Mouse (Mus musculus): Measurements from ENCODE around the gene Klhdc8b. TPM values are rescaled to one million over a fixed set of nuclear protein-coding genes. Genes with fewer than 3 reads are reported as not detected.

The Klhdc8b gene
- polyA plus RNA-seq, 1 experiment from 2014 or later: 43.1 TPM

DNA sequence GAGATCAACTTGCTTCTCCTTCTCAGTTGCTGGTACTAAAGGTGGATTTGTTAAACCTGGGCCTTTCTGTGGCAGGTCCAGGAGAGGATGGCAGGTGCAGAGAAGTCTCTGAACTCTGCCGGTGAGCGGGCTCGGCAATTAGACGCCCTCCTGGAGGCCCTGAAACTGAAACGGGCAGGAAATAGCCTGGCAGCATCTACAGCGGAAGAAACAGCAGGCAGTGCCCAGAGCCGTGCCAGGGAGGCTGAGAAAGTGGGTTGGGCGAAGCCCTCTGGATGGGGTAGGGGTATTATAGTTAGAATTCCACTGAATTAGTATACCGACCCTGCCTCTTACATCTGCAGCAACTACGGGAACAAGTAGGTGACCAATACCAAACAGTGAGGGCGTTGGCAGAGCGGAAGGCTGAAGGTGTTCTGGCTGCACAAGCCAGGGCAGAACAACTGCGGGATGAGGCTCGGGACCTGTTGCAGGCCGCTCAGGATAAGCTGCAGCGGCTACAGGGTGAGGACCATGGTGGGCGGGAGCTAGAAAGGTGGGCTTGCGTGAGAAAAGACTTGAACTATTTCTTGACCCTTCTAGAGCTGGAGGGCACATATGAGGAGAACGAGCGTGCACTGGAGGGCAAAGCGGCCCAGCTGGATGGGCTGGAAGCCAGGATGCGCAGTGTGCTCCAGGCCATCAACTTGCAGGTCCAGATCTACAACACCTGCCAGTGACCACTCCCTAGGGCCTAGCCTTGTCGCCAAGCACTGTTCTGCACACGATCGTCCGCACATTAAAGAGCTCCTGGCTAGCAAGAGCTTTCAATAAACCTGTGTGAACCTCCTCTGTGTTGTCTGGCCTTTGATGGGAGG, 28.5 kb upstream of the Klhdc8b start:
- DNase-seq (ENCODE audit: low spot score): no peak
- peak overlapping the region; percentile 99 for H3K4me3 ChIP-seq
- 69% methylated on average over 26 of the region's 26 CpGs for WGBS

DNA sequence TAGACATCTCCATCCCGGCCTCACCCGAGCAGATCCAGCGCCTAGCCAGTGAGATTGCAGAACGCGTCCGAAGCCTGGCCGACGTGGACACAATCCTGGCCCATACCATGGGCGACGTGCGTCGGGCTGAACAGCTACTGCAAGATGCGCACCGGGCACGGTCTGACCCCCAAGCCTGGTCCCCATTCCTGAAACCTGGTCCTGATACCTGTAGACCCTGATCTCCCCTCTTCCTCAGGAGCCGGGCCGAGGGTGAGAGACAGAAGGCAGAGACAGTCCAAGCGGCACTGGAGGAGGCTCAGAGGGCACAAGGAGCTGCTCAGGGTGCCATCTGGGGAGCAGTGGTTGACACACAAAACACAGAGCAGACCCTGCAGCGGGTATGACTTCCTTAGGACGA, 27.8 kb upstream of the Klhdc8b start:
- H3K36me3 ChIP-seq: peaks cover 80% of the 10 kb centered on the region
- peaks cover 35% of the 10 kb centered on the region for H3K4me1 ChIP-seq
- 97% methylated on average over 20 of the region's 20 CpGs for WGBS
- no peaks in the 10 kb centered on the region for H3K9me3 ChIP-seq (replicated peaks)
- H3K27me3 ChIP-seq (ENCODE audit: low read depth, poor library complexity, severe bottlenecking): no peaks in the 10 kb centered on the region
- peak overlapping the region; percentile 93; the same call in 1 of the 2 replicates for H3K27ac ChIP-seq (replicated peaks)
- no peak for DNase-seq (ENCODE audit: low spot score)
- H3K4me3 ChIP-seq: no peak overlapping the region

More for the DNA sequence above, 28.5 kb upstream of the Klhdc8b start:
- Histone ChIP-seq H3K27ac (replicated peaks) (peak overlapping the region; percentile 93), H3K36me3 (peaks cover 80% of the 10 kb centered on the region), H3K4me1 (peaks cover 35% of the 10 kb centered on the region), H3K27me3 (ENCODE audit: low read depth, poor library complexity, severe bottlenecking) (no peaks in the 10 kb centered on the region), H3K9me3 (replicated peaks) (no peaks in the 10 kb centered on the region)

DNA sequence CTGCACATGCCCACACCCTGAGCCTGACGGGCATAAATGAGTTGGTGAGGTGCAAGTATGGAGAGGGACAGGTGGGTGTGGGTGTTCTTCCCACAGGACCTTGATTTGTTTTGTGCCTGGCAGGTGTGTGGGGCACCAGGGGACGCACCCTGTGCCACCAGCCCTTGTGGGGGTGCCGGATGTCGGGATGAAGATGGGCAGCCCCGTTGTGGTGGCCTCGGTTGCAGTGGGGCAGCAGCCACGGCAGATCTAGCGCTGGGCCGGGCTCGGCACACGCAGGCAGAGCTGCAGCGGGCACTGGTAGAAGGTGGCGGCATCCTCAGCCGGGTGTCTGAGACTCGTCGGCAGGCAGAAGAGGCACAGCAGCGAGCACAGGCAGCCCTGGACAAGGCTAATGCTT, 27.0 kb upstream of the Klhdc8b start:
- no peaks in the 10 kb centered on the region for H3K27me3 ChIP-seq (ENCODE audit: low read depth, poor library complexity, severe bottlenecking)
- 95% methylated on average over 17 of the region's 17 CpGs for WGBS
- no peak overlapping the region for H3K27ac ChIP-seq (replicated peaks)
- H3K36me3 ChIP-seq: peaks cover 80% of the 10 kb centered on the region
- H3K9me3 ChIP-seq (replicated peaks): no peaks in the 10 kb centered on the region
- no peak overlapping the region for H3K4me3 ChIP-seq
- no peak for DNase-seq (ENCODE audit: low spot score)
- peaks cover 35% of the 10 kb centered on the region for H3K4me1 ChIP-seq

DNA sequence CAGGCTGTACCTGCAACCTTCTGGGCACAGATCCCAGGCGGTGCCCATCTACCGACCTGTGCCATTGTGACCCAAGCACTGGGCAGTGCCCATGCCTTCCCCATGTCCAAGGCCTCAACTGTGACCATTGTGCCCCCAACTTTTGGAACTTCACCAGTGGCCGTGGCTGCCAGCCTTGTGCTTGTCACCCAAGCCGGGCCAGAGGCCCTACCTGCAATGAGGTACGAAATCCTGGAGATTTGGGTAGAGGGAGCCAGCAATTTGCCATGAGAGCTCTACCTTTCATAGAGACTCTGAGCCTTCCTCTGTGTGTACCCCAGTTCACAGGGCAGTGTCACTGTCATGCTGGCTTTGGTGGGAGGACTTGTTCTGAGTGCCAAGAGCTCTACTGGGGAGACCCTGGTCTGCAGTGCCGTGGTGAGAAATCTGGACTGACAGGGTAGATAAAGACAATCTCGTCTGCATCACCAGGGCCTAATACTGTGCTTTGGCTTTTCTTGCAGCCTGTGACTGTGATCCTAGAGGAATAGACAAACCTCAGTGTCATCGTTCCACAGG, 25.7 kb upstream of the Klhdc8b start:
- no peaks in the 10 kb centered on the region for H3K9me3 ChIP-seq (replicated peaks)
- WGBS: 93% methylated on average over 8 of the region's 8 CpGs
- no peak overlapping the region for H3K4me3 ChIP-seq
- no peaks in the 10 kb centered on the region for H3K27me3 ChIP-seq (ENCODE audit: low read depth, poor library complexity, severe bottlenecking)
- DNase-seq (ENCODE audit: low spot score): no peak
- peaks cover 80% of the 10 kb centered on the region for H3K36me3 ChIP-seq
- H3K4me1 ChIP-seq: peaks cover 27% of the 10 kb centered on the region
- no peak overlapping the region for H3K27ac ChIP-seq (replicated peaks)

DNA sequence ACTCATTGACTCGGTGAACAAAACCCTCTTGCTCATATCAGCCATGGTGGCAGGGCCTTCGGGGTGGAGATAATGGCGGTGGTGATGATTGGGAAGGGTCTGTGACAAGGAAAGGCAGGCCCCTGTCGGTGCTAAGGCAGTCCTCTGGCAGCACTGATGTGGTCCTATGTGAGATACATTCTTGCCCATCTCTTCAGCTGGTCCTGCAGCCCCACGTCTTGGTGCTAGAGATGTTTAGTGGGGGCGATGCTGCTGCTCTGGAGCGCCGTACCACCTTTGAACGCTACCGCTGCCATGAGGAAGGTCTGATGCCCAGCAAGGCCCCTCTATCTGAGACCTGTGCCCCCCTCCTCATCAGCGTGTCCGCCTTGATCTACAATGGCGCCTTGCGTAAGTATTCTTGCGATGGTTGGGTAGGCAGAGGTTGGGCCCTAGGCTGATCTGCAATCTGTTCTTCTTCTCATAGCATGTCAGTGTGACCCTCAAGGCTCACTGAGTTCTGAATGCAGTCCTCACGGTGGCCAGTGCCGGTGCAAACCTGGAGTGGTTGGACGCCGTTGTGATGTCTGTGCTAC, 24.0 kb upstream of the Klhdc8b start:
- 93% methylated on average over 19 of the region's 19 CpGs for WGBS
- peaks cover 82% of the 10 kb centered on the region for H3K36me3 ChIP-seq
- no peak for DNase-seq (ENCODE audit: low spot score)

DNA sequence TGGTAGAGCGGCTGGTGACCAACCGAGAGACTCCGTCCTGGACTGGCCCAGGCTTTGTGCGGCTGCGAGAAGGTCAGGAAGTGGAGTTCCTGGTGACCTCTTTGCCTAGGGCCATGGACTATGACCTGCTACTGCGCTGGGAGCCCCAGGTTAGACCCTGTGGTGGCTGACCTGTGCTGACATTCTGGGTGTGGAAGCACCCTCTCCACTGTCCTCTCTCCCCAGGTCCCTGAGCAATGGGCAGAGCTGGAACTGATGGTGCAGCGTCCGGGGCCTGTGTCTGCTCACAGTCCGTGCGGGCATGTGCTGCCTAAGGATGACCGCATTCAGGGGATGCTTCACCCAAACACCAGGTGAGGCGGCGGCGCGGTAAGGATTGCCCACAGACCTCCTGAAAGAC, 22.6 kb upstream of the Klhdc8b start:
- H3K4me3 ChIP-seq: no peak overlapping the region
- H3K36me3 ChIP-seq: peaks cover 74% of the 10 kb centered on the region
- no peaks in the 10 kb centered on the region for H3K27me3 ChIP-seq (ENCODE audit: low read depth, poor library complexity, severe bottlenecking)
- H3K4me1 ChIP-seq: peaks cover 24% of the 10 kb centered on the region
- no peaks in the 10 kb centered on the region for H3K9me3 ChIP-seq (replicated peaks)
- WGBS: 94% methylated on average over 15 of the region's 15 CpGs
- no peak for DNase-seq (ENCODE audit: low spot score)
- no peak overlapping the region for H3K27ac ChIP-seq (replicated peaks)

More for the DNA sequence above, 24.0 kb upstream of the Klhdc8b start:
- Histone ChIP-seq H3K27ac (replicated peaks) (no peak overlapping the region), H3K4me3 (no peak overlapping the region), H3K27me3 (ENCODE audit: low read depth, poor library complexity, severe bottlenecking) (no peaks in the 10 kb centered on the region), H3K4me1 (peaks cover 21% of the 10 kb centered on the region), H3K9me3 (replicated peaks) (no peaks in the 10 kb centered on the region)

DNA sequence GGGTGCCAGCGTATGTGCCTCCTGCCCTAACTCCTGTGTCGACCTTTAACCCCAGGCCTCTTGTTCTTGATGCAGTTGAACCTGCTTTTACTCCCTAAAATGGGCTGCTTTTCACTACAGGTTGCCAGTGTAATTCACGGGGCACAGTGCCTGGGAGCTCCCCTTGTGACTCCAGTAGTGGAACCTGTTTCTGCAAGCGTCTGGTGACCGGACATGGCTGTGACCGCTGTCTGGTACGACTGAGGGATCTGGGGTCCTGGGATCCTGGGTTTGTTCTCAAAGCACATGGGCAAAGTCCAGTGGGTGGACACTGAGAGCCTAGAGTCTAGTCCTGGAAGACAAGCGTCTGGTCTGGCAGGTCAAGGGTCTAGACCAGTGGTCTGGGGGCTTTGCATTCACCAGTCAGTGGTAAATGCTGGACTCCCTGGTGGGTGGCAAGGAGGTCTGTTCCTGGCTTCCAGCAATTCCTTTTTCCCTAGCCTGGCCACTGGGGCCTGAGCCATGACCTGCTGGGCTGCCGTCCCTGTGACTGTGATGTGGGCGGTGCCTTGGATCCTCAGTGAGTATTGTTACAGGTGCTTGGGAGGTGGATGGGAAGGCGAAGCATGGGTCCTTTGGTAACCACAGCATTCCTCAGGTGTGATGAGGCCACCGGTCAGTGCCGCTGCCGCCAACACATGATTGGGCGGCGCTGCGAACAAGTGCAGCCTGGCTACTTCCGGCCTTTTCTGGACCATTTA, 21.8 kb upstream of the Klhdc8b start:
- peaks cover 66% of the 10 kb centered on the region for H3K36me3 ChIP-seq
- WGBS: 93% methylated on average over 18 of the region's 18 CpGs
- no peak overlapping the region for H3K4me3 ChIP-seq
- no peak overlapping the region for H3K27ac ChIP-seq (replicated peaks)
- no peak for DNase-seq (ENCODE audit: low spot score)
- H3K4me1 ChIP-seq: peaks cover 32% of the 10 kb centered on the region
- no peaks in the 10 kb centered on the region for H3K9me3 ChIP-seq (replicated peaks)
- no peaks in the 10 kb centered on the region for H3K27me3 ChIP-seq (ENCODE audit: low read depth, poor library complexity, severe bottlenecking)

DNA sequence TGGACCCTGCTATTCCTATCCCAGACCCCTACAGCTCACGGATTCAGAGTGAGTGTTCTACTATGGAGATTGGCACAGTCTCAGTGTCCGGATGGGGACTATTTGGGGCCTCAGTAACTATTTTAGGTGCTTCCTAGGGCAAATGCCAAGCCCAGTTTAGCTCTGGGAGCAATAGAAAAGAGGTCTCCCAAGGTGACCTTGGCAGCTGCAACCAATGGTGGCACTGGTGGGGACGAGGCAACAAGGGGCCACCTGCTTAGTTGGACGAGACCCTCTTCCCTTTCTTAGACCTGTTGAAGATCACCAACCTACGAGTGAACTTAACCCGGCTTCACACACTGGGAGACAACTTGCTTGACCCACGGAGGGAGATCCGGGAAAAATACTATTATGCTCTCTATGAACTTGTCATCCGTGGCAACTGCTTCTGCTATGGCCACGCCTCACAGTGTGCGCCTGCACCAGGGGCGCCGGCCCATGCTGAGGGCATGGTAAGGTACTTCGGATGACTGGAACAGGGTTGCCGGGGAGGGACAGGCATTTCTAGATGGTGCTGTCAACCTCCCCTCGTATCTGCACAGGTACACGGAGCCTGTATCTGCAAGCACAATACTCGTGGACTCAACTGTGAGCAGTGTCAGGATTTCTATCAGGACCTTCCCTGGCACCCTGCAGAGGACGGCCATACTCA, 20.3 kb upstream of the Klhdc8b start:
- Histone ChIP-seq H3K4me1 (peaks cover 36% of the 10 kb centered on the region), H3K4me3 (no peak overlapping the region), H3K36me3 (peaks cover 51% of the 10 kb centered on the region), H3K27me3 (ENCODE audit: low read depth, poor library complexity, severe bottlenecking) (no peaks in the 10 kb centered on the region), H3K9me3 (replicated peaks) (no peaks in the 10 kb centered on the region), H3K27ac (replicated peaks) (no peak overlapping the region)
- 90% methylated on average over 19 of the region's 19 CpGs for WGBS
- DNase-seq (ENCODE audit: low spot score): no peak

DNA sequence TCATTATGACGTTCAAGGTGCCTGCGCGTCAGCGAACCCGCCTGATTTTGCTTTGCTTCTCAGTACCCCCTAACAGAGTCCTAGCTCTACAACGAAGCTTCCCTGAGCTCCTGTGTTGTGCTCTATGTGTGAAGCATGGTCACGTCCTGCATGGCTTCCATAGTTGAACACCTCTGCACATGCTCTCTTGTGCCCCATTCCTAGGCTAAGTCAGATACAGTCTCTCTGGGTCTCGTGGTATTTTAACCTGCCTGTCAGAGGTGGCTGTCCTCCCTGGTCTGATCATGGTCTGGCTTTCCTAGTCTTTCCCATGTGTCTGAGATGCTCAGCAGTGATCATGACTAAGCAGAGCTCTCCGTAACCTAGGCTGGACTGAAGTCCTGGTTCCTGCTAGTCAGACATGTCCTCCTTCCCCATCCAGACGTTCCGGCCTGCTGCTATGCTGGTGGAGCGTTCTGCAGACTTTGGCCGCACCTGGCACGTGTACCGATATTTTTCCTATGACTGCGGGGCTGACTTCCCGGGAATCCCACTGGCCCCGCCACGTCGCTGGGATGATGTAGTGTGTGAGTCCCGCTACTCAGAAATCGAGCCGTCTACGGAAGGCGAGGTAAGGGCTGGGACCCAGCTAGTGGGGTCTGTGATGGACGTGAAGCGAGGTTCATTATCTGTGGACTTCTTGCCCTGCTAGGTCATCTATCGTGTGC, 19.6 kb upstream of the Klhdc8b start:
- no peaks in the 10 kb centered on the region for H3K27me3 ChIP-seq (ENCODE audit: low read depth, poor library complexity, severe bottlenecking)
- no peak for DNase-seq (ENCODE audit: low spot score)
- H3K4me1 ChIP-seq: peaks cover 36% of the 10 kb centered on the region
- WGBS: 93% methylated on average over 28 of the region's 28 CpGs
- H3K4me3 ChIP-seq: peak overlapping the region; percentile 63
- no peaks in the 10 kb centered on the region for H3K9me3 ChIP-seq (replicated peaks)
- H3K27ac ChIP-seq (replicated peaks): peak overlapping the region; percentile 35; the same call in 1 of the 2 replicates
- peaks cover 44% of the 10 kb centered on the region for H3K36me3 ChIP-seq

DNA sequence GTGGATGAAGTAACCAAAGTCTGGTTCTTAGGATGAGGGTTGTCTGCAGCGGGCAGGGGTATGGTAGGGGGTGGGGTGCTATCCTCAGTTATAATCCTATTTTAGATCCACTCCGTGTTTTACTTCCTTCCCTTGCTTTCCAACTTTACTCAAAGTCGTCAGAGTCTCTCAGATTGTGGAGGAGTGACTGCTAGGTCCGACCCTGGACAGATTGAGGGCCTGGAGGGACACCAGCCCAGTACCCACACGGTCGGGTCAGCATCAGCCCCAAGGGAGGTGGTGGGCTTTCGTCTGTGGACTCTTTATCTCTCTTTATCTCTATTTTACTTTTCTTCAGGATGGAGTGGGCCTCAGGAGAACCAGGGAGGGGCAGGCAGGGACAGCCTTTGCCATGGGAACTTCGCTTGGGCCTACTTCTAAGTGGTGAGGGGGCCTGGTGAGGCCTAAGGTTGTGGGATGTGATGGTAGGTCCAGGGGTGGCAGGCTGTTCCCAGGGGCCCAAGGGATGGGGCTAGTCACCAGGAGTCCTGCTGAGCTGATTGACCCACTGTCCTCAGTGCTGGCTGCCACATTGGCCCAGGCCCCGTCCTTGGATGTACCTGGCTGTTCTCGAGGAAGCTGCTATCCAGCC, 18.5 kb upstream of the Klhdc8b start, which contains the start of gene Lamb2:
Gene Lamb2 (plus strand): TSS at position 16 of the 631 bp plus-strand sequence.
- no peaks in the 10 kb centered on the region for H3K9me3 ChIP-seq (replicated peaks)
- WGBS: 7% methylated on average over 10 of the region's 10 CpGs
- H3K27ac ChIP-seq (replicated peaks): peak within 1 kb of the TSS; percentile 91
- peaks cover 33% of the 10 kb centered on the region for H3K36me3 ChIP-seq
- H3K4me1 ChIP-seq: peaks cover 36% of the 10 kb centered on the region
- H3K4me3 ChIP-seq: peak within 1 kb of the TSS; percentile 63
- peak; percentile 58 for DNase-seq (ENCODE audit: low spot score)
- H3K27me3 ChIP-seq (ENCODE audit: low read depth, poor library complexity, severe bottlenecking): no peaks in the 10 kb centered on the region

DNA sequence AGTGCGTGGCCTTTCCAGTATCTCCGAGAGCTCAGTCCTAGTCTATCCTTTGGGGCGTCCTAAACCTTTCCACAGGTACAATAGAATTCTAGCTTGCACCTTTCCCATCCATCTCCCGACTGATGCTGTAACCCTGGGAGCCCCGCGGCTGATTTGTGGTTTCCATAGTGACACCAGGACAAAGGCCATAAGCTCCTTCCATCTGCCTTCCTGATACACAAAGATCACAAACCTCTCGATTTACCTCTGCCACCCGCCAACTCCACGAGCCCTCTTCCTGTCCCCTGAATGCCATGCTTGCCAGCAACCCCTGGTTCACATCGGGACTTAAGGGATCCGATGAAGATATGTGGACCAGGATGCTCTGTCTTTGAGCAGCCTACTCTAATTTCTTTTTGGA, 17.9 kb upstream of the Klhdc8b start:
- peak; percentile 56 for DNase-seq (ENCODE audit: low spot score)
- Histone ChIP-seq H3K9me3 (replicated peaks) (no peaks in the 10 kb centered on the region), H3K27ac (replicated peaks) (peak overlapping the region; percentile 91), H3K4me1 (peaks cover 36% of the 10 kb centered on the region), H3K4me3 (peak overlapping the region; percentile 63), H3K27me3 (ENCODE audit: low read depth, poor library complexity, severe bottlenecking) (no peaks in the 10 kb centered on the region), H3K36me3 (peaks cover 27% of the 10 kb centered on the region)
- WGBS: 31% methylated on average over 11 of the region's 11 CpGs

All from midbrain, embryonic 10.5 days (tissue).